Mouse (Mus musculus): ENCODE data around the gene Gm28035. TPM values are rescaled to one million over a fixed set of nuclear protein-coding genes. Genes with fewer than 3 reads are reported as not detected.

Gene Gm28035
- polyA plus RNA-seq, 1 experiment from 2014 or later: 0.05 TPM

GRCm38 (mm10) chr2:30311481-30311880, 71.1 kb downstream of the Gm28035 start:
- Histone ChIP-seq H3K36me3 (ENCODE audit: control insufficient read depth, insufficient read depth, low read length) (peaks cover 32% of the 10 kb centered on the region), H3K9me3 (ENCODE audit: control insufficient read depth, low read length) (no peaks in the 10 kb centered on the region), H3K27me3 (ENCODE audit: control insufficient read depth, insufficient read depth, low read length) (no peaks in the 10 kb centered on the region), H3K27ac (replicated peaks) (no peak overlapping the region), H3K4me2 (replicated peaks; ENCODE audit: low read depth) (no peak overlapping the region), H3K9ac (ENCODE audit: low read length) (no peak overlapping the region), H3K4me1 (replicated peaks; ENCODE audit: control insufficient read depth, insufficient read depth) (no peaks in the 10 kb centered on the region), H3K4me3 (ENCODE audit: low read depth, low read length) (no peak overlapping the region)
- ATAC-seq (ENCODE audit: low FRiP score, low TSS enrichment) (no peak), DNase-seq (ENCODE audit: low spot score) (no peak)
- no peak for TF ChIP-seq CTCF (IDR thresholded peaks at IDR 0.05; ENCODE audit: low read depth)
- no peak for TF ChIP-seq EP300 (optimal IDR thresholded peaks at IDR 0.05)
- 79% methylated on average over 2 of the region's 2 CpGs for WGBS

DNA sequence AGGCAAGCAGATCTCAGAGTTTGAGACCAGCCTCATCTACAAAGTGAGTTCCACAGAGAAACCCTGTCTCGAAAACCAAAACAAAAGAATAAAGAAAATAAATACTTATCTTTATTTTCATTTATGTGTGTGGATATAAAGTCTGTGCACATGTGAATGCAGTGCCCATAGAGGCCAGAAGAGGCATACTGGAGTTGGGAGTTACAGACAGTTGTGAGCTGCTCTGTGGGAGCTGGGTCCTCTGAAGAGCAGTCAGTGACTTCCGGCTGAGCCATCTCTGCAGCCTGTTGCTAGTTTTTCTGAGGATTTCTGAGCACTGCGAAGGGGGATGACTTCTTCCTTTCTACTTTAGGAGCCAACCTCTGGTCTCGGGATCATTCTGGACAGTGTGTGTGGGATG, 75.8 kb downstream of the Gm28035 start:
- no peaks in the 10 kb centered on the region for H3K9me3 ChIP-seq (ENCODE audit: control insufficient read depth, low read length)
- no peak overlapping the region for H3K9ac ChIP-seq (ENCODE audit: low read length)
- TF ChIP-seq EP300 (optimal IDR thresholded peaks at IDR 0.05) (no peak), CTCF (IDR thresholded peaks at IDR 0.05; ENCODE audit: low read depth) (peak; percentile 37)

DNA sequence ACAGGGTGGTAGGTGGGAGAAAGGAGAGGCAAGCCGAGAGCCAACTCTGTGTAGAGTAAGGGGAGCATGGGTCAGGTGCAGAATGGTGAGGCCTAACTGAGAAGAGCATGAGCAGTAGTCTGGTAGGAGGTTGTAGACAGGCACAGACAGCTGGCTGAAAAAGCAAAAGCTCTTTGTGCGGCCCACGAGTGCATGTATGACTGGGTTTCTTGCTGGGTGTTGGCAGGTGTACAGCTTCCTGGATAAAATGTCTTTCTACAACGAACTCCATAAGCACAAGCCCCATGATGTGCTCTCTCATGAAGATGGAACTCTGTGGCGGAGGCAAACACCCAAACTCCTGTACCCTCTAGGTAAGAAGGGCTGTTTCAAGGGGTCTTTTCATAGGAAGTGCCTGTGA, 76.6 kb downstream of the Gm28035 start:
- TF ChIP-seq CTCF (IDR thresholded peaks at IDR 0.05; ENCODE audit: low read depth) (no peak), EP300 (optimal IDR thresholded peaks at IDR 0.05) (no peak)

More for the DNA sequence above, 75.8 kb downstream of the Gm28035 start:
- Histone ChIP-seq H3K4me3 (ENCODE audit: low read depth, low read length) (no peak overlapping the region), H3K27me3 (ENCODE audit: control insufficient read depth, insufficient read depth, low read length) (no peaks in the 10 kb centered on the region), H3K4me2 (replicated peaks; ENCODE audit: low read depth) (no peak overlapping the region), H3K4me1 (replicated peaks; ENCODE audit: control insufficient read depth, insufficient read depth) (no peaks in the 10 kb centered on the region), H3K36me3 (ENCODE audit: control insufficient read depth, insufficient read depth, low read length) (peaks cover 26% of the 10 kb centered on the region), H3K27ac (replicated peaks) (no peak overlapping the region)
- ATAC-seq (ENCODE audit: low FRiP score, low TSS enrichment): no peak
- DNase-seq (ENCODE audit: low spot score): no peak
- WGBS: 95% methylated on average over 4 of the region's 4 CpGs

GRCm38 (mm10) chr2:30319260-30319659, 78.9 kb downstream of the Gm28035 start:
- Histone ChIP-seq H3K4me1 (replicated peaks; ENCODE audit: control insufficient read depth, insufficient read depth) (no peaks in the 10 kb centered on the region), H3K9me3 (ENCODE audit: control insufficient read depth, low read length) (no peaks in the 10 kb centered on the region), H3K9ac (ENCODE audit: low read length) (no peak overlapping the region), H3K36me3 (ENCODE audit: control insufficient read depth, insufficient read depth, low read length) (peaks cover 27% of the 10 kb centered on the region), H3K27me3 (ENCODE audit: control insufficient read depth, insufficient read depth, low read length) (no peaks in the 10 kb centered on the region), H3K27ac (replicated peaks) (no peak overlapping the region), H3K4me2 (replicated peaks; ENCODE audit: low read depth) (no peak overlapping the region), H3K4me3 (ENCODE audit: low read depth, low read length) (no peak overlapping the region)
- TF ChIP-seq EP300 (optimal IDR thresholded peaks at IDR 0.05) (no peak), CTCF (IDR thresholded peaks at IDR 0.05; ENCODE audit: low read depth) (peak; percentile 56)
- peak; percentile 85 for ATAC-seq (ENCODE audit: low FRiP score, low TSS enrichment)
- peak; percentile 42 for DNase-seq (ENCODE audit: low spot score)
- 69% methylated on average over 4 of the region's 4 CpGs for WGBS

More for the DNA sequence above, 76.6 kb downstream of the Gm28035 start:
- H3K36me3 ChIP-seq (ENCODE audit: control insufficient read depth, insufficient read depth, low read length): peaks cover 26% of the 10 kb centered on the region
- H3K4me3 ChIP-seq (ENCODE audit: low read depth, low read length): no peak overlapping the region
- no peak for DNase-seq (ENCODE audit: low spot score)
- no peak overlapping the region for H3K27ac ChIP-seq (replicated peaks)
- H3K4me2 ChIP-seq (replicated peaks; ENCODE audit: low read depth): no peak overlapping the region
- H3K4me1 ChIP-seq (replicated peaks; ENCODE audit: control insufficient read depth, insufficient read depth): no peaks in the 10 kb centered on the region
- H3K27me3 ChIP-seq (ENCODE audit: control insufficient read depth, insufficient read depth, low read length): no peaks in the 10 kb centered on the region
- ATAC-seq (ENCODE audit: low FRiP score, low TSS enrichment): no peak
- 93% methylated on average over 5 of the region's 5 CpGs for WGBS
- no peak overlapping the region for H3K9ac ChIP-seq (ENCODE audit: low read length)
- no peaks in the 10 kb centered on the region for H3K9me3 ChIP-seq (ENCODE audit: control insufficient read depth, low read length)

GRCm38 (mm10) chr2:30323111-30323510, 82.7 kb downstream of the Gm28035 start:
- Histone ChIP-seq H3K4me3 (ENCODE audit: low read depth, low read length) (no peak overlapping the region), H3K36me3 (ENCODE audit: control insufficient read depth, insufficient read depth, low read length) (peaks cover 28% of the 10 kb centered on the region), H3K9ac (ENCODE audit: low read length) (no peak overlapping the region), H3K27ac (replicated peaks) (no peak overlapping the region), H3K27me3 (ENCODE audit: control insufficient read depth, insufficient read depth, low read length) (no peaks in the 10 kb centered on the region), H3K4me1 (replicated peaks; ENCODE audit: control insufficient read depth, insufficient read depth) (no peaks in the 10 kb centered on the region), H3K9me3 (ENCODE audit: control insufficient read depth, low read length) (no peaks in the 10 kb centered on the region), H3K4me2 (replicated peaks; ENCODE audit: low read depth) (no peak overlapping the region)
- TF ChIP-seq CTCF (IDR thresholded peaks at IDR 0.05; ENCODE audit: low read depth): no peak
- TF ChIP-seq EP300 (optimal IDR thresholded peaks at IDR 0.05): no peak
- 91% methylated on average over 7 of the region's 7 CpGs for WGBS
- DNase-seq (ENCODE audit: low spot score) (no peak), ATAC-seq (ENCODE audit: low FRiP score, low TSS enrichment) (no peak)

DNA sequence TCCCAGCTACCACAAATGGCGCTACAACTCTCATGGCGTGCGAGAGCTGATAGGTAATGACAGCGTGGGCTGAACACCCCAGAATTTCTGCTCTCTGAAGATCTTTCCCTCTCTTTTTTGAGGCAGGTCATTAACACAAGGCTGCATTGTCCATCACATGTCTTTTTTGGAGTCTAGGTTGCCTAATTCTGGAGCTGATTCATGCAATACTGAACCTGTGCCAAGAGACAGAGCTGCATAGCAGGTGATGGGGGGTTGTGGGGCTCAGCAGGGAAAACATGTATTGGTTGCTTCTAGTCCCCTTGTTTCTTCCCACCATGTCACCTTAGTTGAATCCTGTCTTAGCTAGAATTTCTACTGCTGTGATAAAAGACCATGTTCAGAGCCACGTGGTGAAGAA, 84.9 kb downstream of the Gm28035 start:
- TF ChIP-seq CTCF (IDR thresholded peaks at IDR 0.05; ENCODE audit: low read depth) (no peak), EP300 (optimal IDR thresholded peaks at IDR 0.05) (no peak)
- 90% methylated on average over 5 of the region's 5 CpGs for WGBS
- Histone ChIP-seq H3K4me1 (replicated peaks; ENCODE audit: control insufficient read depth, insufficient read depth) (no peaks in the 10 kb centered on the region), H3K9me3 (ENCODE audit: control insufficient read depth, low read length) (no peaks in the 10 kb centered on the region), H3K4me3 (ENCODE audit: low read depth, low read length) (no peak overlapping the region), H3K36me3 (ENCODE audit: control insufficient read depth, insufficient read depth, low read length) (peaks cover 32% of the 10 kb centered on the region), H3K4me2 (replicated peaks; ENCODE audit: low read depth) (no peak overlapping the region), H3K9ac (ENCODE audit: low read length) (no peak overlapping the region), H3K27me3 (ENCODE audit: control insufficient read depth, insufficient read depth, low read length) (no peaks in the 10 kb centered on the region), H3K27ac (replicated peaks) (no peak overlapping the region)
- no peak for DNase-seq (ENCODE audit: low spot score)
- no peak for ATAC-seq (ENCODE audit: low FRiP score, low TSS enrichment)
